ENCODE assay signal across 8 mouse cellular contexts in the genomic region with DNA sequence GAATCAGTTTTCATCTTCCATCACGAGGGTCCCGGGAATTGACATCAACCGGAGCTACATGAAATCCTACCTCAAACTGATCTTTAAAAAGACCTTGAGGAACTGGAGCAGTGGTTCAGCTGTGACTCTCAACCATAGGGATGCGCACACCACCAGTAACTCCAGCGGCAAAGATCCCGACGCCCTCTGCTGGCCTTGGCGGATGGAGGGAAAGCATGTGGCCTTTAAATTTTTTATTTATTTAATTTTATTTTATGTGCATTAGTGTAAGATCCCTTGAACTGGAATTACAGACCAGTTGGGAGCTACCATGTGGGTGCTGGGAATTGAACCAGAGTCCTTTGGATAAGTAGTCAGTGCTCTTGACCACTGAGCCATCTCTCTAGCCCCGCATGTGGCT. TPM values are rescaled to one million over a fixed set of nuclear protein-coding genes. Genes with fewer than 3 reads are reported as not detected.
A peak's percentile ranks its signal among the peaks of the same experiment; 100 is the strongest.
DNase-seq lines count a peak whose midpoint lies in the region; ATAC-seq and TF ChIP-seq lines count a peak whose summit lies in the region.

No protein-coding gene starts in this region.

- no peak overlapping the region for H3K9ac ChIP-seq in kidney, postnatal 0 days (ENCODE audit: low read depth, low read length)
- H3K9ac ChIP-seq in liver, embryonic 15.5 days, result no peak overlapping the region
- no peak overlapping the region for H3K9ac ChIP-seq in stomach, postnatal 0 days (ENCODE audit: low read length)

- WGBS in kidney, adult 2 months, result 18% methylated on average over 9 of the region's 9 CpGs
- 20% methylated on average over 9 of the region's 9 CpGs for WGBS in forebrain, embryonic 10.5 days
- WGBS in kidney, postnatal 0 days, result 18% methylated on average over 9 of the region's 9 CpGs
- 16% methylated on average over 9 of the region's 9 CpGs for WGBS in liver, embryonic 15.5 days (ENCODE audit: insufficient replicate concordance)
- WGBS in stomach, postnatal 0 days, result 14% methylated on average over 9 of the region's 9 CpGs

- peaks cover 15% of the 10 kb centered on the region for H3K4me1 ChIP-seq in kidney, adult 2 months (ENCODE audit: control insufficient read depth, insufficient read depth, low read length)
- peaks cover 49% of the 10 kb centered on the region for H3K4me1 ChIP-seq in forebrain, embryonic 10.5 days
- H3K4me1 ChIP-seq in kidney, postnatal 0 days (replicated peaks; ENCODE audit: insufficient read depth, low read length), result peaks cover 16% of the 10 kb centered on the region; the same call in 1 of the 2 replicates
- peaks cover 47% of the 10 kb centered on the region for H3K4me1 ChIP-seq in liver, embryonic 15.5 days (replicated peaks)
- peaks cover 3% of the 10 kb centered on the region; the same call in 1 of the 2 replicates for H3K4me1 ChIP-seq in stomach, postnatal 0 days (replicated peaks; ENCODE audit: control insufficient read depth, insufficient read depth)

- TF ChIP-seq CTCF in kidney, adult 2 months (conservative IDR thresholded peaks at IDR 0.05; ENCODE audit: insufficient read depth, insufficient read length, low read depth, low read length), result peak; percentile 24; the same call in 1 of the 2 replicates
- TF ChIP-seq CTCF in kidney, postnatal 0 days (IDR thresholded peaks at IDR 0.05; ENCODE audit: low read depth), result no peak
- no peak for TF ChIP-seq CTCF in stomach, postnatal 0 days (IDR thresholded peaks at IDR 0.05; ENCODE audit: low read depth)

- H3K4me2 ChIP-seq in kidney, postnatal 0 days (ENCODE audit: low read length), result no peak overlapping the region
- H3K4me2 ChIP-seq in liver, embryonic 15.5 days, result peak overlapping the region; percentile 96
- peak overlapping the region; percentile 33; the same call in 1 of the 2 replicates for H3K4me2 ChIP-seq in stomach, postnatal 0 days (replicated peaks; ENCODE audit: low read depth)

- no peak for TF ChIP-seq POLR2A in kidney, adult 2 months (IDR thresholded peaks at IDR 0.05; ENCODE audit: low read depth, low read length)

- no peaks in the 10 kb centered on the region for H3K27me3 ChIP-seq in kidney, adult 2 months (replicated peaks; ENCODE audit: control insufficient read depth, insufficient read depth, low read length)
- no peaks in the 10 kb centered on the region for H3K27me3 ChIP-seq in forebrain, embryonic 10.5 days (ENCODE audit: poor library complexity, severe bottlenecking)
- no peaks in the 10 kb centered on the region for H3K27me3 ChIP-seq in kidney, postnatal 0 days (ENCODE audit: insufficient read depth, low read length)
- H3K27me3 ChIP-seq in liver, embryonic 15.5 days, result no peaks in the 10 kb centered on the region
- H3K27me3 ChIP-seq in stomach, postnatal 0 days (ENCODE audit: control insufficient read depth, insufficient read depth, low read length), result no peaks in the 10 kb centered on the region

- H3K4me3 ChIP-seq in kidney, adult 2 months (ENCODE audit: insufficient read depth, low read depth, low read length), result no peak overlapping the region
- H3K4me3 ChIP-seq in forebrain, embryonic 10.5 days, result peak overlapping the region; percentile 70
- H3K4me3 ChIP-seq in kidney, postnatal 0 days (replicated peaks; ENCODE audit: low read depth, low read length), result no peak overlapping the region
- H3K4me3 ChIP-seq in liver, embryonic 15.5 days (replicated peaks), result peak overlapping the region; percentile 74; the same call in 1 of the 2 replicates
- peak overlapping the region; percentile 61 for H3K4me3 ChIP-seq in stomach, postnatal 0 days (ENCODE audit: low read depth, low read length)

- H3K36me3 ChIP-seq in kidney, adult 2 months (ENCODE audit: control insufficient read depth, insufficient read depth, low read length), result no peaks in the 10 kb centered on the region
- H3K36me3 ChIP-seq in forebrain, embryonic 10.5 days (replicated peaks), result peaks cover 29% of the 10 kb centered on the region
- peaks cover 19% of the 10 kb centered on the region; the same call in 1 of the 2 replicates for H3K36me3 ChIP-seq in kidney, postnatal 0 days (ENCODE audit: insufficient read depth, low read length)
- H3K36me3 ChIP-seq in liver, embryonic 15.5 days (replicated peaks), result peaks cover 28% of the 10 kb centered on the region
- H3K36me3 ChIP-seq in stomach, postnatal 0 days (ENCODE audit: control insufficient read depth, insufficient read depth, low read length), result peaks cover 10% of the 10 kb centered on the region

- no peak overlapping the region for H3K27ac ChIP-seq in kidney, adult 2 months (ENCODE audit: insufficient read depth, low read depth, low read length)
- peak overlapping the region; percentile 48; the same call in 1 of the 2 replicates for H3K27ac ChIP-seq in forebrain, embryonic 10.5 days
- 0 out of 2 replicates have a peak overlapping the region, but pooled peaks have one; percentile 92 for H3K27ac ChIP-seq in kidney, postnatal 0 days
- H3K27ac ChIP-seq in liver, embryonic 15.5 days (replicated peaks), result peak overlapping the region; percentile 55
- no peak overlapping the region; the same call in 1 of the 2 replicates for H3K27ac ChIP-seq in stomach, postnatal 0 days (replicated peaks)

- DNase-seq in kidney, adult 2 months, result no peak
- no peak for DNase-seq in kidney, adult 18-20 months
- DNase-seq in adipocyte (ENCODE audit: low spot score), result peak; percentile 75
- no peak for DNase-seq in forebrain, embryonic 10.5 days (ENCODE audit: extremely low spot score, low spot score)
- peak; percentile 66 for DNase-seq in kidney, postnatal 0 days (ENCODE audit: low spot score)
- DNase-seq in stomach, postnatal 0 days (ENCODE audit: low spot score), result no peak
- no peak for DNase-seq in ovary, adult 18-20 months (ENCODE audit: low spot score)

- H3K9me3 ChIP-seq in forebrain, embryonic 10.5 days, result no peaks in the 10 kb centered on the region
- no peaks in the 10 kb centered on the region for H3K9me3 ChIP-seq in kidney, postnatal 0 days (replicated peaks; ENCODE audit: low read length)
- no peaks in the 10 kb centered on the region for H3K9me3 ChIP-seq in liver, embryonic 15.5 days (replicated peaks)
- H3K9me3 ChIP-seq in stomach, postnatal 0 days (ENCODE audit: control insufficient read depth, low read length), result no peaks in the 10 kb centered on the region

- peak; percentile 19 for TF ChIP-seq EP300 in stomach, postnatal 0 days (optimal IDR thresholded peaks at IDR 0.05)

- ATAC-seq in kidney, postnatal 0 days (replicated peaks; ENCODE audit: low FRiP score, low read depth), result peak; percentile 1; the same call in 1 of the 2 replicates
- no peak for ATAC-seq in liver, embryonic 15.5 days (ENCODE audit: insufficient read depth)
- ATAC-seq in stomach, postnatal 0 days (ENCODE audit: low FRiP score, low TSS enrichment), result no peak

RNA-seq across cellular contexts. Expression of a gene that starts 1.2 kb away (rescaled TPM):
- 23.7 and 28.2 TPM in 2 replicates for polyA plus RNA-seq in kidney, adult 2 months (2012; rRNA removed)
- polyA plus RNA-seq in forebrain, embryonic 10.5 days (2016; fragmentation: Nextera tagmentation; extraction: Ambion mirVana), result 11.5 and 13.2 TPM in 2 replicates
- polyA plus RNA-seq in kidney, postnatal 0 days (2015; fragmentation: Nextera tagmentation; extraction: Ambion mirVana), result 11.7 TPM in 2 replicates
- polyA plus RNA-seq in liver, embryonic 15.5 days (2015; fragmentation: Nextera tagmentation; extraction: Ambion mirVana), result 5.7 and 6.4 TPM in 2 replicates
- polyA plus RNA-seq in stomach, postnatal 0 days (2015; fragmentation: Nextera tagmentation; extraction: Ambion mirVana), result 9.6 and 10.0 TPM in 2 replicates

RNA-seq across cellular contexts. Expression of a gene that starts 21.2 kb away (rescaled TPM):
- 33.3 and 34.7 TPM in 2 replicates for polyA plus RNA-seq in kidney, adult 2 months (2012; rRNA removed)
- polyA plus RNA-seq in forebrain, embryonic 10.5 days (2016; fragmentation: Nextera tagmentation; extraction: Ambion mirVana), result 2.4 and 2.6 TPM in 2 replicates
- polyA plus RNA-seq in kidney, postnatal 0 days (2015; fragmentation: Nextera tagmentation; extraction: Ambion mirVana), result 6.9 and 7.7 TPM in 2 replicates
- 3.2 and 3.7 TPM in 2 replicates for polyA plus RNA-seq in liver, embryonic 15.5 days (2015; fragmentation: Nextera tagmentation; extraction: Ambion mirVana)
- 4.6 and 6.4 TPM in 2 replicates for polyA plus RNA-seq in stomach, postnatal 0 days (2015; fragmentation: Nextera tagmentation; extraction: Ambion mirVana)

RNA-seq across cellular contexts. Expression of a gene that starts 36.7 kb away (rescaled TPM):
- 35.6 and 40.9 TPM in 2 replicates for polyA plus RNA-seq in kidney, adult 2 months (2012; rRNA removed)
- polyA plus RNA-seq in forebrain, embryonic 10.5 days (2016; fragmentation: Nextera tagmentation; extraction: Ambion mirVana), result 49.7 and 51.2 TPM in 2 replicates
- polyA plus RNA-seq in kidney, postnatal 0 days (2015; fragmentation: Nextera tagmentation; extraction: Ambion mirVana), result 22.1 and 25.2 TPM in 2 replicates
- 19.6 and 22.9 TPM in 2 replicates for polyA plus RNA-seq in liver, embryonic 15.5 days (2015; fragmentation: Nextera tagmentation; extraction: Ambion mirVana)
- polyA plus RNA-seq in stomach, postnatal 0 days (2015; fragmentation: Nextera tagmentation; extraction: Ambion mirVana), result 13.8 and 14.0 TPM in 2 replicates

RNA-seq across cellular contexts. Expression of a gene that starts 37.2 kb away (rescaled TPM):
- 34.8 and 43.1 TPM in 2 replicates for polyA plus RNA-seq in kidney, adult 2 months (2012; rRNA removed)
- 58.3 and 59.0 TPM in 2 replicates for polyA plus RNA-seq in forebrain, embryonic 10.5 days (2016; fragmentation: Nextera tagmentation; extraction: Ambion mirVana)
- 69.6 and 75.2 TPM in 2 replicates for polyA plus RNA-seq in kidney, postnatal 0 days (2015; fragmentation: Nextera tagmentation; extraction: Ambion mirVana)
- 33.3 and 36.0 TPM in 2 replicates for polyA plus RNA-seq in liver, embryonic 15.5 days (2015; fragmentation: Nextera tagmentation; extraction: Ambion mirVana)
- polyA plus RNA-seq in stomach, postnatal 0 days (2015; fragmentation: Nextera tagmentation; extraction: Ambion mirVana), result 65.3 and 67.3 TPM in 2 replicates

RNA-seq across cellular contexts. Expression of a gene that starts 44.7 kb away (rescaled TPM):
- polyA plus RNA-seq in kidney, adult 2 months (2012; rRNA removed), result not detected in 2 replicates
- polyA plus RNA-seq in forebrain, embryonic 10.5 days (2016; fragmentation: Nextera tagmentation; extraction: Ambion mirVana), result not detected in 2 replicates
- not detected in 2 replicates for polyA plus RNA-seq in kidney, postnatal 0 days (2015; fragmentation: Nextera tagmentation; extraction: Ambion mirVana)
- polyA plus RNA-seq in liver, embryonic 15.5 days (2015; fragmentation: Nextera tagmentation; extraction: Ambion mirVana), result not detected in 2 replicates
- not detected in 2 replicates for polyA plus RNA-seq in stomach, postnatal 0 days (2015; fragmentation: Nextera tagmentation; extraction: Ambion mirVana)

Comparison
In these comparisons a context has a peak if more than half of its experiments do, and no peak if none do; other contexts are left out.
1. DNase-seq: peak in adipocyte (single experiment) and kidney, postnatal 0 days (single experiment); none in kidney, adult 2 months (single experiment), kidney, adult 18-20 months (single experiment), forebrain, embryonic 10.5 days (single experiment), stomach, postnatal 0 days (single experiment) and ovary, adult 18-20 months (single experiment).
2. H3K27ac ChIP-seq: peak in forebrain, embryonic 10.5 days (single experiment), kidney, postnatal 0 days (single experiment) and liver, embryonic 15.5 days (single experiment); none in kidney, adult 2 months (single experiment) and stomach, postnatal 0 days (single experiment).
3. H3K4me3 ChIP-seq: peak in forebrain, embryonic 10.5 days (single experiment), liver, embryonic 15.5 days (single experiment) and stomach, postnatal 0 days (single experiment); none in kidney, adult 2 months (single experiment) and kidney, postnatal 0 days (single experiment).